Mouse (Mus musculus) thymus, adult 2 months (tissue): ENCODE measurements at regions not wholly inside any gene's neighbourhood (a gene's known extent, or its start where the extent isn't known, plus 50 kb on each side); places are given as distances from the start of the nearest gene placed in this dataset.

ENCODE experiments used
- CTCF ChIP-seq: fragments of 200-500 bp; IDR thresholded peaks from 2 replicates; pipeline ENCODE4 v1.5.1; 2012; ENCODE audit warnings: mild to moderate bottlenecking, control low read depth, low read length, moderate library complexity, borderline replicate concordance; ENCODE audit not compliant: control insufficient read depth, poor library complexity, insufficient read depth; ENCODE audit errors: extremely low read depth
- POLR2A ChIP-seq: fragments of 200-500 bp; IDR thresholded peaks from 2 replicates; pipeline ENCODE4 v1.6.1; 2012; ENCODE audit warnings: mild to moderate bottlenecking, low read length, control low read depth, moderate library complexity; ENCODE audit not compliant: control insufficient read depth, poor library complexity, insufficient read depth; ENCODE audit errors: extremely low read depth

DNA sequence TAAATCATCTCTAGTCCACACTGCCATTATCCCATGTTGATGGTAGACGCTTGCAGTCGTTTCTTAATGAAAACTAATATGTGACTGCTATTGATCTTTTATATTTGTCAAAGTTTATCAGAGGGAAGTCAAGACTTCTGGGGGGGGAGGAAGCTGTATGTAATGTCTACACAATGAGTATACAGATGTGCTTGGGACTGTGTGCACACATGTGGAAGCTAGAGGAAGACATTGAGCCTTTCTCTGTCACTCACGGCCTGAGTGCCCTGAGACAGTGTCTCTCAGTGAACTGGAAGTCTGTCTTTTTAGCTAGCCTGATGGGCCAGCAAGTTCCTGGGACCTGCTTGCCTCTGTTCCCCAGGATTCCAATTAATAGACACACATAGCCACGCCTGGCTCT, 366.7 kb upstream of the Gm26657 start:
- TF ChIP-seq CTCF (no peak), POLR2A (no peak)
